Mouse (Mus musculus): ENCODE data around the gene Hgfac. TPM values are rescaled to one million over a fixed set of nuclear protein-coding genes. Genes with fewer than 3 reads are reported as not detected.

Hgfac gene
- 11.0 and 19.7 TPM in 2 replicates for polyA plus RNA-seq (2012; ENCODE audit: insufficient read depth, low replicate concordance)

- Histone ChIP-seq H3K4me1 (peaks cover 88% of the 10 kb centered on the region), H3K9me3 (no peaks in the 10 kb centered on the region), H3K4me3 (replicated peaks) (peak within 1 kb of the TSS; percentile 79), H3K36me3 (replicated peaks; ENCODE audit: low read length) (peaks cover 87% of the 10 kb centered on the region), H3K27me3 (replicated peaks) (peaks cover 12% of the 10 kb centered on the region)
- TF ChIP-seq GATA1 (IDR thresholded peaks at IDR 0.05; ENCODE audit: borderline replicate concordance, low read length) (no peak), FLI1 (IDR thresholded peaks at IDR 0.05; ENCODE audit: low read length) (no peak)
Measured at GRCm38 (mm10) chr5:35041268-35041829, at the start of gene Hgfac. Gene Hgfac (plus strand): TSS chr5:35041509.

DNA sequence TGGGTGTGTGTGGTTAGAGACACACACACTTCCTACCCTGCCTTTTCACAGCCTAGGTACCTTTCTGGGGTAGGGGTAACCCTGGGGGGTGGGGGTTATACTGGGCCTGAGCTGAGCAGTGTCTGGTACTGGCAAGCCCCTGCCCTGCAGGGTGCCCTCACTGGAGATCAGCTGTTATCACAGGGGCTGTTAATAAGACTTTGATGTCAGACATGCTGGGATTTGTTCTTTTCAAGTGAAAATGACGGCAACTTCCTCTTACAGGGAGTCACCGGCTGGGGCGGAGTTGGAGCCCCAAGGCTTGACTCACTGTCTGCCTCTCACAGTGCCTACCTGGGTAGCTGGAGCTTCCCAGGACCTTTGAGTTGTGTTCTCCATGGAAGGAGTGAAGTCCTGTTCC, 42.6 kb upstream of the Hgfac start:
- Histone ChIP-seq H3K4me3 (replicated peaks) (no peak overlapping the region), H3K36me3 (replicated peaks; ENCODE audit: low read length) (peaks cover 83% of the 10 kb centered on the region), H3K27me3 (replicated peaks) (no peaks in the 10 kb centered on the region), H3K4me1 (peaks cover 85% of the 10 kb centered on the region), H3K9me3 (no peaks in the 10 kb centered on the region)
- TF ChIP-seq GATA1 (IDR thresholded peaks at IDR 0.05; ENCODE audit: borderline replicate concordance, low read length) = no peak
- no peak for TF ChIP-seq FLI1 (IDR thresholded peaks at IDR 0.05; ENCODE audit: low read length)

GRCm38 (mm10) chr5:34999281-34999680, 42.0 kb upstream of the Hgfac start:
- Histone ChIP-seq H3K27me3 (replicated peaks) (no peaks in the 10 kb centered on the region), H3K4me1 (peaks cover 86% of the 10 kb centered on the region), H3K36me3 (replicated peaks; ENCODE audit: low read length) (peaks cover 81% of the 10 kb centered on the region), H3K9me3 (no peaks in the 10 kb centered on the region), H3K4me3 (replicated peaks) (no peak overlapping the region)
- TF ChIP-seq FLI1 (IDR thresholded peaks at IDR 0.05; ENCODE audit: low read length) = no peak
- TF ChIP-seq GATA1 (IDR thresholded peaks at IDR 0.05; ENCODE audit: borderline replicate concordance, low read length) = no peak

- Histone ChIP-seq H3K4me1 (peaks cover 88% of the 10 kb centered on the region), H3K9me3 (no peaks in the 10 kb centered on the region), H3K36me3 (replicated peaks; ENCODE audit: low read length) (peaks cover 82% of the 10 kb centered on the region), H3K4me3 (replicated peaks) (no peak overlapping the region), H3K27me3 (replicated peaks) (no peaks in the 10 kb centered on the region)
- no peak for TF ChIP-seq GATA1 (IDR thresholded peaks at IDR 0.05; ENCODE audit: borderline replicate concordance, low read length)
- TF ChIP-seq FLI1 (IDR thresholded peaks at IDR 0.05; ENCODE audit: low read length) = no peak
Measured at GRCm38 (mm10) chr5:35000323-35000722, 41.0 kb upstream of the Hgfac start.

GRCm38 (mm10) chr5:35001144-35001543, 40.2 kb upstream of the Hgfac start:
- Histone ChIP-seq H3K4me1 (peaks cover 92% of the 10 kb centered on the region), H3K4me3 (replicated peaks) (no peak overlapping the region), H3K9me3 (no peaks in the 10 kb centered on the region), H3K27me3 (replicated peaks) (no peaks in the 10 kb centered on the region), H3K36me3 (replicated peaks; ENCODE audit: low read length) (peaks cover 82% of the 10 kb centered on the region)
- no peak for TF ChIP-seq FLI1 (IDR thresholded peaks at IDR 0.05; ENCODE audit: low read length)
- no peak for TF ChIP-seq GATA1 (IDR thresholded peaks at IDR 0.05; ENCODE audit: borderline replicate concordance, low read length)

DNA sequence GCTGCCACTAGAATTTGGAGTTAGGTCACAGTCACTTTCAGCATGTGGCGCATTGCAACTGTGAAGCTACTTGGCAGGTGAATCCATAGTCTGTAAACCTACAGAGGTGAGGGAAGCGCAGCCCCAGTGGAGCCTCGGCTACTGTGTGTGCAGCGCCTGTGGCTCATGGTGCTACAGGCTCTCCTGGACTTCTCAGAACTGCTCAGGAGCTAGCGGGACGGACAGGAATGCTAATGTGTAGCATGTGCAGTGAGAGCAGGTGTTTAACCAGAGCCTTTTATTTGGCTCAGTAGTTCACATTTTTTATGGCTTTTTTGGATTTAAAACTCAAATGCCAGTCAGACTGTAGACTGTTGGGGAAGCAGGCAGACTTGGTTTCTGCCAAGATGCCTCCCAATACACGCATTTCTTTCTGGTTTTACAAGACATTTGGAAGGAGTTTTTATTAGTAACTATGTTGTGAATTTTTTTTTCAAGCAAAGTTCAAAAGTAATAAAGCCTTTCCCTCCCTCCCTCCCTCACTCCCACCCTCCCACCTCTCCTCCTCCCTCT, 37.6 kb upstream of the Hgfac start:
- TF ChIP-seq GATA1 (IDR thresholded peaks at IDR 0.05; ENCODE audit: borderline replicate concordance, low read length) (no peak), FLI1 (IDR thresholded peaks at IDR 0.05; ENCODE audit: low read length) (no peak)
- peaks cover 80% of the 10 kb centered on the region for H3K36me3 ChIP-seq (replicated peaks; ENCODE audit: low read length)
- H3K4me3 ChIP-seq (replicated peaks) = no peak overlapping the region
- H3K4me1 ChIP-seq = peaks cover 96% of the 10 kb centered on the region
- H3K27me3 ChIP-seq (replicated peaks) = no peaks in the 10 kb centered on the region
- H3K9me3 ChIP-seq = no peaks in the 10 kb centered on the region

- Histone ChIP-seq H3K9me3 (no peaks in the 10 kb centered on the region), H3K36me3 (replicated peaks; ENCODE audit: low read length) (peaks cover 78% of the 10 kb centered on the region), H3K27me3 (replicated peaks) (no peaks in the 10 kb centered on the region), H3K4me3 (replicated peaks) (no peak overlapping the region), H3K4me1 (peaks cover 96% of the 10 kb centered on the region)
- no peak for TF ChIP-seq GATA1 (IDR thresholded peaks at IDR 0.05; ENCODE audit: borderline replicate concordance, low read length)
- no peak for TF ChIP-seq FLI1 (IDR thresholded peaks at IDR 0.05; ENCODE audit: low read length)
Measured at GRCm38 (mm10) chr5:35004769-35005168, 36.5 kb upstream of the Hgfac start.

- H3K36me3 ChIP-seq (replicated peaks; ENCODE audit: low read length) = peaks cover 76% of the 10 kb centered on the region
- H3K4me1 ChIP-seq = peaks cover 94% of the 10 kb centered on the region
- no peaks in the 10 kb centered on the region for H3K9me3 ChIP-seq
- TF ChIP-seq FLI1 (IDR thresholded peaks at IDR 0.05; ENCODE audit: low read length) (no peak), GATA1 (IDR thresholded peaks at IDR 0.05; ENCODE audit: borderline replicate concordance, low read length) (no peak)
- H3K4me3 ChIP-seq (replicated peaks) = no peak overlapping the region
- H3K27me3 ChIP-seq (replicated peaks) = no peaks in the 10 kb centered on the region
Measured at GRCm38 (mm10) chr5:35005659-35006058, 35.6 kb upstream of the Hgfac start.

- Histone ChIP-seq H3K4me1 (peaks cover 93% of the 10 kb centered on the region), H3K9me3 (no peaks in the 10 kb centered on the region), H3K36me3 (replicated peaks; ENCODE audit: low read length) (peaks cover 75% of the 10 kb centered on the region), H3K27me3 (replicated peaks) (no peaks in the 10 kb centered on the region), H3K4me3 (replicated peaks) (peak overlapping the region; percentile 59)
- TF ChIP-seq FLI1 (IDR thresholded peaks at IDR 0.05; ENCODE audit: low read length) (no peak), GATA1 (IDR thresholded peaks at IDR 0.05; ENCODE audit: borderline replicate concordance, low read length) (no peak)
Measured at GRCm38 (mm10) chr5:35006599-35006998, 34.7 kb upstream of the Hgfac start.

GRCm38 (mm10) chr5:35009163-35009562, 32.1 kb upstream of the Hgfac start:
- Histone ChIP-seq H3K4me3 (replicated peaks) (no peak overlapping the region), H3K27me3 (replicated peaks) (no peaks in the 10 kb centered on the region), H3K4me1 (peaks cover 94% of the 10 kb centered on the region), H3K9me3 (no peaks in the 10 kb centered on the region), H3K36me3 (replicated peaks; ENCODE audit: low read length) (peaks cover 76% of the 10 kb centered on the region)
- TF ChIP-seq GATA1 (IDR thresholded peaks at IDR 0.05; ENCODE audit: borderline replicate concordance, low read length) (no peak), FLI1 (IDR thresholded peaks at IDR 0.05; ENCODE audit: low read length) (no peak)

Measured in megakaryocyte, embryonic 14.5 days (primary cell).